Mouse (Mus musculus) MEL (cell line): ENCODE results near the gene Ptges3. TPM values are rescaled to one million over a fixed set of nuclear protein-coding genes. Genes with fewer than 3 reads are reported as not detected.

Experiments used
- DNase-seq: peaks from one replicate; pipeline ENCODE4 v3.0.0; 2011; ENCODE audit warnings: low read depth, low spot score
- H3K27ac ChIP-seq: 2 replicates; pipeline ENCODE4 v1.5.1; 2012; ENCODE audit warnings: low read depth, mild to moderate bottlenecking, control low read depth, low read length, moderate library complexity; ENCODE audit not compliant: control insufficient read depth
- H3K27me3 ChIP-seq, 2 experiments: fragments of 150-350 bp in 1 of 2; sonication (generic) in 1 of 2; 2 replicates each; pipeline ENCODE4 v1.6.1; 2012; ENCODE audit warnings: low read length in 2 of 2, mild to moderate bottlenecking in 2 of 2, improper control_type of control experiment in 1 of 2, moderate library complexity in 1 of 2; ENCODE audit not compliant: insufficient read depth in 2 of 2, control insufficient read depth in 1 of 2
- H3K36me3 ChIP-seq, 2 experiments: 2 replicates each; pipeline ENCODE4 v1.6.1; 2012 to 2014; ENCODE audit warnings: low read length in 2 of 2, improper control_type of control experiment in 1 of 2, inconsistent platforms in 1 of 2, mild to moderate bottlenecking in 1 of 2; ENCODE audit not compliant: insufficient read depth in 2 of 2, control insufficient read depth in 1 of 2
- H3K4me1 ChIP-seq, 2 experiments: fragments of 150-350 bp in 1 of 2; sonication (generic) in 1 of 2; 2 replicates each; pipeline ENCODE4 v1.6.1; 2012; ENCODE audit warnings: low read length in 2 of 2, improper control_type of control experiment in 1 of 2, mild to moderate bottlenecking in 1 of 2; ENCODE audit not compliant: insufficient read depth in 2 of 2, control insufficient read depth in 1 of 2
- H3K4me3 ChIP-seq, 2 experiments: fragments of 150-350 bp in 1 of 2; sonication (generic) in 1 of 2; 2 replicates each; pipeline ENCODE4 v1.5.1; 2012; ENCODE audit warnings: low read depth in 2 of 2, low read length in 2 of 2, mild to moderate bottlenecking in 2 of 2, moderate library complexity in 2 of 2, control low read depth in 1 of 2, improper control_type of control experiment in 1 of 2; ENCODE audit not compliant: control insufficient read depth in 1 of 2, insufficient read depth in 1 of 2
- H3K79me2 ChIP-seq: 2 replicates; pipeline ENCODE4 v1.6.1; 2012; ENCODE audit warnings: mild to moderate bottlenecking, low read length, moderate library complexity; ENCODE audit not compliant: control insufficient read depth, poor library complexity, insufficient read depth
- H3K9ac ChIP-seq: 2 replicates; pipeline ENCODE4 v1.6.1; 2012; ENCODE audit warnings: low read depth, mild to moderate bottlenecking, control low read depth, low read length, moderate library complexity; ENCODE audit not compliant: control insufficient read depth, poor library complexity, severe bottlenecking
- H3K9me3 ChIP-seq: fragments of 150-350 bp; sonication (generic); replicated peaks from 2 replicates; pipeline ENCODE4 v1.6.1; 2012; ENCODE audit warnings: mild to moderate bottlenecking, low read length, improper control_type of control experiment, moderate library complexity; ENCODE audit not compliant: insufficient read depth
- BHLHE40 ChIP-seq: IDR thresholded peaks from 2 replicates; pipeline ENCODE4 v1.6.1; 2012; ENCODE audit warnings: low read depth, mild to moderate bottlenecking, inconsistent platforms, low read length, improper control_type of control experiment, borderline replicate concordance
- CHD1 ChIP-seq: IDR thresholded peaks from 2 replicates; pipeline ENCODE4 v1.6.1; 2012; ENCODE audit warnings: low read depth, mild to moderate bottlenecking, inconsistent platforms, low read length, improper control_type of control experiment
- E2F4 ChIP-seq: IDR thresholded peaks from 2 replicates; pipeline ENCODE4 v1.6.1; 2011; ENCODE audit warnings: low read depth, low read length, improper control_type of control experiment, borderline replicate concordance
- ELF1 ChIP-seq: IDR thresholded peaks from 2 replicates; pipeline ENCODE4 v1.6.1; 2014; ENCODE audit warnings: low read depth, mild to moderate bottlenecking, inconsistent platforms, low read length, improper control_type of control experiment, moderate library complexity
- MAFK ChIP-seq: IDR thresholded peaks from 2 replicates; pipeline ENCODE4 v1.6.1; 2011; ENCODE audit warnings: low read depth, mild to moderate bottlenecking, low read length, improper control_type of control experiment, borderline replicate concordance
- MEF2A ChIP-seq: IDR thresholded peaks from 2 replicates; pipeline ENCODE4 v1.6.1; 2014; ENCODE audit warnings: low read depth, mild to moderate bottlenecking, inconsistent platforms, low read length, improper control_type of control experiment; ENCODE audit not compliant: poor library complexity, insufficient replicate concordance, severe bottlenecking; ENCODE audit errors: extremely low read depth
- MYC ChIP-seq: IDR thresholded peaks from 2 replicates; pipeline ENCODE4 v1.6.1; 2011; ENCODE audit warnings: low read depth, mild to moderate bottlenecking, low read length, improper control_type of control experiment, moderate library complexity
- POLR2A ChIP-seq, 2 experiments: IDR thresholded peaks; 2 replicates each; pipeline ENCODE4 v1.6.1; 2011 to 2012; ENCODE audit warnings: low read length in 2 of 2, mild to moderate bottlenecking in 2 of 2, control low read depth in 1 of 2, improper control_type of control experiment in 1 of 2, low read depth in 1 of 2, moderate library complexity in 1 of 2; ENCODE audit not compliant: control insufficient read depth in 1 of 2, insufficient read depth in 1 of 2, poor library complexity in 1 of 2
- POLR2AphosphoS2 ChIP-seq: IDR thresholded peaks from 2 replicates; pipeline ENCODE4 v1.6.1; 2011; ENCODE audit warnings: low read length, improper control_type of control experiment
- POLR2AphosphoS5 ChIP-seq: IDR thresholded peaks from 2 replicates; pipeline ENCODE4 v1.6.1; 2012; ENCODE audit warnings: low read depth, borderline replicate concordance, mild to moderate bottlenecking, inconsistent platforms, low read length, moderate library complexity, mixed read lengths
- RCOR1 ChIP-seq: IDR thresholded peaks from 2 replicates; pipeline ENCODE4 v1.6.1; 2012; ENCODE audit warnings: low read depth, mild to moderate bottlenecking, inconsistent platforms, low read length, improper control_type of control experiment
- SIN3A ChIP-seq: IDR thresholded peaks from 2 replicates; pipeline ENCODE4 v1.6.1; 2012; ENCODE audit warnings: low read length, improper control_type of control experiment, inconsistent platforms
- SMC3 ChIP-seq: IDR thresholded peaks from 2 replicates; pipeline ENCODE4 v1.6.1; 2011; ENCODE audit warnings: low read depth, low read length, improper control_type of control experiment
- TAL1 ChIP-seq: IDR thresholded peaks from 2 replicates; pipeline ENCODE4 v1.6.1; 2012; ENCODE audit warnings: mild to moderate bottlenecking, inconsistent platforms, low read length, moderate library complexity, mixed read lengths
- TCF12 ChIP-seq: IDR thresholded peaks from 2 replicates; pipeline ENCODE4 v1.6.1; 2014; ENCODE audit warnings: low read depth, mild to moderate bottlenecking, inconsistent platforms, low read length, improper control_type of control experiment, moderate library complexity
- ZC3H11A ChIP-seq: IDR thresholded peaks from 2 replicates; pipeline ENCODE4 v1.6.1; 2012; ENCODE audit warnings: low read depth, mild to moderate bottlenecking, inconsistent platforms, low read length, improper control_type of control experiment
- ZNF384 ChIP-seq: IDR thresholded peaks from 2 replicates; pipeline ENCODE4 v1.6.1; 2012; ENCODE audit warnings: low read depth, mild to moderate bottlenecking, inconsistent platforms, low read length, improper control_type of control experiment
- polyA plus RNA-seq, 2 experiments: library from polyadenylated mRNA; stranded (reverse) in 1 of 2; unstranded in 1 of 2; fragments of >175 nt in 1 of 2; fragments of >200 nt in 1 of 2; gene quantifications; 2 replicates each; pipeline versions ENCODE4 v1.2.1 to v1.2.4; 2012; ENCODE audit warnings: low replicate concordance in 2 of 2, low read depth in 1 of 2; ENCODE audit not compliant: insufficient read length in 2 of 2, insufficient read depth in 1 of 2, missing spikeins in 1 of 2
- total RNA-seq: library from RNA; depleted of rRNA; stranded (reverse); fragments of 300-350 nt; gene quantifications from 2 replicates; pipeline ENCODE4 v1.2.3, GENCODE M21; 2012

Ptges3 gene
- total and polyA plus RNA-seq, 3 experiments = 216 to 627 (median 233) TPM

DNA sequence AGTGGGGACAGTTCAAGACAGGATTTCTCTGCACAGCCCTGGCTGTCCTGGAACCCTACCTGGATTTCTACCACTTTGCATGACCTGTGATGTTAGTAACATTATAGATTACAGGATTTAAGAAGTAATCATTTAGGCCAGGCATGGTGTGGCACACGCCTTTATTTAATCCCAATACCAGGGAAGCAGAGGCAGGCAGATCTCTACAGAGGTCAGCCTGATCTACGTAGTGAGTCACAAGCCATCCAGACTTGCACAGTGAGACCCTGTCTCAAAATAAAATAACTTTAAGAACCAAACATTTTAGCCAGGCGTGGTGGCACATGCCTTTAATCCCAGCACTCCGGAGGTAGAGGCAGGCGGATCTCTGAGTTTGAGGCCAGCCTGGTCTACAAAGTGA, 36.6 kb upstream of the Ptges3 start:
- DNase-seq = no peak
- Histone ChIP-seq H3K9ac (no peak overlapping the region), H3K4me1 (no peaks in the 10 kb centered on the region), H3K4me3 (no peak overlapping the region), H3K9me3 (no peaks in the 10 kb centered on the region)
- TF ChIP-seq RCOR1 = no peak
- TF ChIP-seq SMC3 = no peak
- TF ChIP-seq BHLHE40 = no peak
- TF ChIP-seq CHD1 = no peak
- no peak for TF ChIP-seq POLR2A (IDR thresholded peaks at IDR 0.05; ENCODE audit: control insufficient read depth in 1 of 2, insufficient read depth in 1 of 2, low read depth in 1 of 2, low read length in 2 of 2, poor library complexity in 1 of 2)
- TF ChIP-seq E2F4 = no peak
- TF ChIP-seq SIN3A = no peak
- no peak for TF ChIP-seq TCF12
- TF ChIP-seq MAFK = no peak
- no peak for TF ChIP-seq POLR2AphosphoS5
- TF ChIP-seq POLR2AphosphoS2 = no peak
- no peak for TF ChIP-seq ZC3H11A
- no peak for TF ChIP-seq ELF1
- TF ChIP-seq, all 39 proteins: peak for 0
- no peaks in the 10 kb centered on the region for H3K27me3 ChIP-seq
- peaks cover 4 to 15% of the 10 kb centered on the region in 2 experiments for H3K36me3 ChIP-seq
- H3K79me2 ChIP-seq = 0 out of 2 replicates have a peak, but pooled peaks cover under 1% of the 10 kb centered on the region
- no peak overlapping the region for H3K27ac ChIP-seq

DNA sequence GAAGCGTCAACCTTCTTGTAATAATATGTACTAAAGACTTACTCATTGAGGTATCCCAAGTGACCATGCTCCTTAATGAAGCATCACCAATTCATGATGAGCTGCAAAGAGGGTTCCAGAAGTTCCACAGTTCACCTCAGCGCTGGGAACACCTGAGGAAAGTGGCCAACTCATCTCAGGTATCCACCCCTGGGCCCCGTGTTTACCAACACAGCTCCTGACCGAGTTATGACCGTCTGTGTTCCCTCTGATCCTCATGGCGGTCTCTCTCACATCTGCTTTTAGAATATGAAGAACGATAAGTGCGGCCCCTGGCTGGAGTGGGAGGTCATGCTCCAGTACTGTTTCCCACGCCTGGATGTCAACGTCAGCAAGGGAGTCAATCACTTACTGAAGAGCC, 35.3 kb upstream of the Ptges3 start:
- no peak overlapping the region for H3K27ac ChIP-seq
- DNase-seq = no peak
- no peaks in the 10 kb centered on the region for H3K27me3 ChIP-seq
- TF ChIP-seq TAL1 (no peak), RCOR1 (no peak), ZNF384 (no peak), MYC (no peak), MEF2A (no peak)
- TF ChIP-seq, all 39 proteins: peak for 0
- Histone ChIP-seq H3K9me3 (no peaks in the 10 kb centered on the region), H3K79me2 (no peaks in the 10 kb centered on the region), H3K4me1 (no peaks in the 10 kb centered on the region), H3K4me3 (no peak overlapping the region), H3K36me3 (peaks cover 4 to 18% of the 10 kb centered on the region in 2 experiments), H3K9ac (no peak overlapping the region)
